Mouse (Mus musculus): ENCODE data around the gene Tusc2.

- TF ChIP-seq CTCF (IDR thresholded peaks at IDR 0.05; ENCODE audit: extremely low read depth, insufficient read depth, insufficient read length, insufficient replicate concordance) (no peak), POLR2A (IDR thresholded peaks at IDR 0.05; ENCODE audit: low read depth, low read length) (no peak)
Observed at GRCm38 (mm10) chr9:107599842-107600241, 36.8 kb downstream of the Tusc2 start.

Data from spleen, adult 2 months (tissue).